Mouse (Mus musculus) neutrophil, adult 65 days (primary cell): ENCODE data around the gene Pdxp. TPM values are rescaled to one million over a fixed set of nuclear protein-coding genes. Genes with fewer than 3 reads are reported as not detected.

Experiments
- total RNA-seq: library from RNA; stranded (reverse); gene quantifications from 2 replicates; pipeline ENCODE4 v1.2.4, GENCODE M21; 2023

Pdxp gene
- 1.5 and 2.1 TPM in 2 replicates for total RNA-seq

GRCm38 (mm10) chr15:78913632-78914090, at the start of gene Pdxp:
TSS of gene Pdxp (plus strand) at chr15:78913919.

GRCm38 (mm10) chr15:78876991-78877809, 36.5 kb upstream of the Pdxp start, which contains the start of gene Gga1:
TSS of gene Gga1 (plus strand) at chr15:78877190.

GRCm38 (mm10) chr15:78899409-78899739, 14.3 kb upstream of the Pdxp start, which contains the start of gene Gm49510:
TSS of gene Gm49510 (plus strand) at chr15:78899667.

GRCm38 (mm10) chr15:78899740-78900584, 13.8 kb upstream of the Pdxp start, which contains the start of gene Sh3bp1:
TSS of gene Sh3bp1 (plus strand) at chr15:78899768.

GRCm38 (mm10) chr15:78926021-78926919, 12.6 kb downstream of the Pdxp start, which contains the start of gene Lgals1:
TSS of gene Lgals1 (plus strand) at chr15:78926725.

GRCm38 (mm10) chr15:78934784-78935320, 21.1 kb downstream of the Pdxp start, which contains the start of gene Nol12:
TSS of gene Nol12 (plus strand) at chr15:78934933.

GRCm38 (mm10) chr15:78947657-78948056, 33.9 kb downstream of the Pdxp start, which contains the start of gene Triobp:
TSS of gene Triobp (plus strand) at chr15:78947724.

Other genes with a start within 250 kb of the Pdxp start
- gene Elfn2, start 195.1 kb upstream of the Pdxp start, total RNA-seq: 0.18 and 0.54 TPM in 2 replicates
- 9.8 and 11.6 TPM in 2 replicates for gene Mfng, start 140.4 kb upstream of the Pdxp start, total RNA-seq
- gene Card10, start 110.9 kb upstream of the Pdxp start, total RNA-seq: 38.0 and 51.1 TPM in 2 replicates
- gene Cdc42ep1, start 71.3 kb upstream of the Pdxp start, total RNA-seq: 0.16 TPM in 1 of 2 replicates, not detected in the other
- not detected in 2 replicates for gene Lgals2, start 58.4 kb upstream of the Pdxp start, total RNA-seq
- gene Gga1, start 36.7 kb upstream of the Pdxp start, total RNA-seq: 78.1 and 82.2 TPM in 2 replicates
- gene Gm49510, start 14.3 kb upstream of the Pdxp start, total RNA-seq: not detected in 2 replicates
- gene Sh3bp1, start 14.2 kb upstream of the Pdxp start, total RNA-seq: 79.0 and 84.2 TPM in 2 replicates
- gene Lgals1, start 12.8 kb downstream of the Pdxp start, total RNA-seq: 96.1 and 170 TPM in 2 replicates
- gene Nol12, start 21.0 kb downstream of the Pdxp start, total RNA-seq: 13.9 and 16.8 TPM in 2 replicates
- 187 and 211 TPM in 2 replicates for gene Triobp, start 33.8 kb downstream of the Pdxp start, total RNA-seq
- gene H1f0, start 114.5 kb downstream of the Pdxp start, total RNA-seq: 16.5 and 23.8 TPM in 2 replicates
- gene Galr3, start 128.0 kb downstream of the Pdxp start, total RNA-seq: not detected in 2 replicates
- 13.0 and 17.1 TPM in 2 replicates for gene Ankrd54, start 149.0 kb downstream of the Pdxp start, total RNA-seq
- 51.7 and 52.6 TPM in 2 replicates for gene Eif3l, start 161.3 kb downstream of the Pdxp start, total RNA-seq
- gene Micall1, start 195.0 kb downstream of the Pdxp start, total RNA-seq: 14.2 and 16.5 TPM in 2 replicates
- gene Polr2f, start 227.1 kb downstream of the Pdxp start, total RNA-seq: 18.8 and 28.4 TPM in 2 replicates
- gene 1700088E04Rik, start 227.3 kb downstream of the Pdxp start, total RNA-seq: not detected in 2 replicates